Mouse (Mus musculus): ENCODE data around the gene Gm21974.
A peak's percentile ranks its signal among the peaks of the same experiment; 100 is the strongest.
"Not testable (repeated sequence)": the region's sequence is repeated elsewhere in the genome, so short reads cannot be mapped to it uniquely, and the experiment has no call there.

The Gm21974 gene

GRCm38 (mm10) chr7:127895442-127895841 lies at the start of gene Gm21974, which contains the start of gene Vkorc1:
TSS of gene Gm21974 (minus strand) at chr7:127895454.
TSS of gene Vkorc1 (minus strand) at chr7:127895617.
- peak; percentile 95 to 96 for DNase-seq (ENCODE audit: low spot score in 2 of 2)

GRCm38 (mm10) chr7:127944614-127945013 lies 49.4 kb upstream of the Gm21974 start:
- DNase-seq (ENCODE audit: low spot score in 2 of 2): no peak

GRCm38 (mm10) chr7:127942097-127942496 lies 46.8 kb upstream of the Gm21974 start:
- DNase-seq (ENCODE audit: low spot score in 2 of 2): not testable (repeated sequence)

GRCm38 (mm10) chr7:127936216-127936884 lies 41.1 kb upstream of the Gm21974 start:
- DNase-seq (ENCODE audit: low spot score in 2 of 2): no peak

GRCm38 (mm10) chr7:127935748-127936159 lies 40.5 kb upstream of the Gm21974 start:
- DNase-seq (ENCODE audit: low spot score in 2 of 2): no peak

GRCm38 (mm10) chr7:127935028-127935722 lies 39.9 kb upstream of the Gm21974 start:
- peak; percentile 90 to 93 for DNase-seq (ENCODE audit: low spot score in 2 of 2)

- no peak for DNase-seq (ENCODE audit: low spot score in 2 of 2)
Observed at GRCm38 (mm10) chr7:127934075-127934474, 38.8 kb upstream of the Gm21974 start.

GRCm38 (mm10) chr7:127932273-127933031 lies 37.2 kb upstream of the Gm21974 start:
- no peak for DNase-seq (ENCODE audit: low spot score in 2 of 2)

- DNase-seq (ENCODE audit: low spot score in 2 of 2): no peak
Observed at GRCm38 (mm10) chr7:127931351-127932135, 36.3 kb upstream of the Gm21974 start.

GRCm38 (mm10) chr7:127930636-127931035 lies 35.4 kb upstream of the Gm21974 start:
- no peak for DNase-seq (ENCODE audit: low spot score in 2 of 2)

GRCm38 (mm10) chr7:127929923-127930322 lies 34.7 kb upstream of the Gm21974 start, which contains the start of gene Prss8:
TSS of gene Prss8 (minus strand) at chr7:127930104.
- DNase-seq (ENCODE audit: low spot score in 2 of 2): no peak

- DNase-seq (ENCODE audit: low spot score in 2 of 2): no peak
Observed at GRCm38 (mm10) chr7:127928596-127928995, 33.3 kb upstream of the Gm21974 start.

- DNase-seq (ENCODE audit: low spot score in 2 of 2): no peak
Observed at GRCm38 (mm10) chr7:127927726-127928125, 32.5 kb upstream of the Gm21974 start.

GRCm38 (mm10) chr7:127926846-127927245 lies 31.6 kb upstream of the Gm21974 start:
- DNase-seq (ENCODE audit: low spot score in 2 of 2): no peak

- DNase-seq (ENCODE audit: low spot score in 2 of 2): no peak
Observed at GRCm38 (mm10) chr7:127926066-127926465, 30.8 kb upstream of the Gm21974 start.

GRCm38 (mm10) chr7:127925252-127925651 lies 30.0 kb upstream of the Gm21974 start:
- DNase-seq (ENCODE audit: low spot score in 2 of 2): no peak

- DNase-seq (ENCODE audit: low spot score in 2 of 2): no peak
Observed at GRCm38 (mm10) chr7:127923714-127924113, 28.5 kb upstream of the Gm21974 start.

- DNase-seq (ENCODE audit: low spot score in 2 of 2): no peak
Observed at GRCm38 (mm10) chr7:127922451-127923275, 27.4 kb upstream of the Gm21974 start.

GRCm38 (mm10) chr7:127921516-127921915 lies 26.3 kb upstream of the Gm21974 start:
- DNase-seq (ENCODE audit: low spot score in 2 of 2): no peak

- DNase-seq (ENCODE audit: low spot score in 2 of 2): no peak
Observed at GRCm38 (mm10) chr7:127919290-127919689, 24.0 kb upstream of the Gm21974 start.

GRCm38 (mm10) chr7:127918203-127918602 lies 22.9 kb upstream of the Gm21974 start:
- no peak for DNase-seq (ENCODE audit: low spot score in 2 of 2)

All from right cerebral cortex, postnatal 36 days (tissue).